Mouse (Mus musculus): ENCODE results near the gene Dram1. TPM values are rescaled to one million over a fixed set of nuclear protein-coding genes. Genes with fewer than 3 reads are reported as not detected.

Gene Dram1
- polyA plus RNA-seq, 1 experiment from 2014 or later: 0.24 TPM

Other genes with a start within 250 kb of the Dram1 start
- 12.6 and 14.3 TPM in 2 replicates for gene Parpbp, start 232.1 kb downstream of the Dram1 start, polyA plus RNA-seq (2014; fragmentation: Nextera tagmentation; extraction: Ambion mirVana)
- gene Nup37, start 232.1 kb downstream of the Dram1 start, polyA plus RNA-seq (2014; fragmentation: Nextera tagmentation; extraction: Ambion mirVana): 77.7 and 85.2 TPM in 2 replicates
- gene Washc3, start 178.0 kb downstream of the Dram1 start, polyA plus RNA-seq (2014; fragmentation: Nextera tagmentation; extraction: Ambion mirVana): 39.2 and 40.7 TPM in 2 replicates
- gene Gnptab, start 52 bp upstream of the Dram1 start, polyA plus RNA-seq (2014; fragmentation: Nextera tagmentation; extraction: Ambion mirVana): 7.7 and 8.1 TPM in 2 replicates
- gene Sycp3, start 80.5 kb upstream of the Dram1 start, polyA plus RNA-seq (2014; fragmentation: Nextera tagmentation; extraction: Ambion mirVana): not detected in 2 replicates
- 21.5 and 27.1 TPM in 2 replicates for gene Chpt1, start 125.0 kb upstream of the Dram1 start, polyA plus RNA-seq (2014; fragmentation: Nextera tagmentation; extraction: Ambion mirVana)
- 17.6 and 18.8 TPM in 2 replicates for gene Mybpc1, start 226.1 kb upstream of the Dram1 start, polyA plus RNA-seq (2014; fragmentation: Nextera tagmentation; extraction: Ambion mirVana)